28 mouse cellular contexts compared by ENCODE assay signal in the genomic region with DNA sequence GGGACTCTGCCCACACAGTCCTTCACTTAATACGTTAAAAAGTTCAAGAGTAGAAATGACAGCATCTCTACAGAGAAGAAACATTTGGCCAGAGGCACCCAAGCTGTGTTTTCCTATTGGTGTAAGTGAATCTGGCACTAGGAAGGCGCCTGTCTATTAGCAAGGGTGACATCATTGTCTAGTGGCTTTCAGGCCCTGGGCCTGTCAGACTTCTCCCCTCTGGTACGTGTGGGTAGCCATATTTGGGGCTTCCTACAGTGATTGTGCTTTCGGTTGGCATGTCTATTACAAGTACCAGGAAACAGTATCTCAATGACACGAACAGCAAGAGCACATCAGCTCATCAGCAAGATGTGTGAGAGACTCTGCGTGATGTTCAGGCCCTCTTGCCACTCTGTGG. TPM values are rescaled to one million over a fixed set of nuclear protein-coding genes. Genes with fewer than 3 reads are reported as not detected.
A peak's percentile ranks its signal among the peaks of the same experiment; 100 is the strongest.
DNase-seq lines count a peak whose midpoint lies in the region; ATAC-seq and TF ChIP-seq lines count a peak whose summit lies in the region.
"Had no signal": no experiment of that assay in that cellular context is flagged by ENCODE, and none has a peak within 500 bp of the region (broad histone marks: within the 10 kb centered on the region; RNA-seq: fewer than 3 reads in every experiment).

No protein-coding gene starts in this region.

- H3K27ac ChIP-seq in heart, embryonic 10.5 days: peak overlapping the region; percentile 5; the same call in 1 of the 2 replicates
- H3K27ac ChIP-seq in heart, embryonic 12.5 days (ENCODE audit: poor library complexity, severe bottlenecking): peak overlapping the region; percentile 58
- peak overlapping the region; percentile 28 to 46; a peak in 3 of 4 replicates for H3K27ac ChIP-seq in heart, embryonic 14.5 days (replicated peaks in 1 of 2; ENCODE audit: control insufficient read depth in 1 of 2, insufficient read depth in 1 of 2, low read depth in 2 of 2, low read length in 2 of 2)
- no peak overlapping the region for H3K27ac ChIP-seq in heart, adult 2 months
- no peak overlapping the region for H3K27ac ChIP-seq in heart, postnatal 0 days (ENCODE audit: low read depth)
- H3K27ac ChIP-seq: embryonic facial prominence, embryonic 13.5 days; embryonic facial prominence, embryonic 15.5 days; forebrain, embryonic 10.5 days; forebrain, embryonic 12.5 days had no signal

- no peak for TF ChIP-seq POLR2A in heart, adult 2 months (IDR thresholded peaks at IDR 0.05; ENCODE audit: insufficient read depth, low read depth, low read length)

- no peak for TF ChIP-seq CTCF in heart, adult 2 months (IDR thresholded peaks at IDR 0.05)
- no peak for TF ChIP-seq CTCF in heart, postnatal 0 days (IDR thresholded peaks at IDR 0.05; ENCODE audit: low read depth)

- no peaks in the 10 kb centered on the region for H3K79me2 ChIP-seq in heart, adult 2 months (replicated peaks; ENCODE audit: control insufficient read depth, insufficient read depth, low read length)

- H3K4me3 ChIP-seq in heart, embryonic 10.5 days: no peak overlapping the region
- no peak overlapping the region for H3K4me3 ChIP-seq in heart, embryonic 12.5 days
- no peak overlapping the region for H3K4me3 ChIP-seq in heart, embryonic 14.5 days (ENCODE audit: control insufficient read depth in 1 of 2, insufficient read depth in 1 of 2, low read depth in 1 of 2, low read length in 2 of 2)
- no peak overlapping the region for H3K4me3 ChIP-seq in heart, adult 2 months
- H3K4me3 ChIP-seq in heart, postnatal 0 days (ENCODE audit: low read depth, low read length): no peak overlapping the region
- H3K4me3 ChIP-seq: embryonic facial prominence, embryonic 13.5 days; embryonic facial prominence, embryonic 15.5 days; erythroblast, embryonic 14.5 days; forebrain, embryonic 10.5 days; forebrain, embryonic 12.5 days had no signal

- H3K9me3 ChIP-seq in heart, embryonic 10.5 days: no peaks in the 10 kb centered on the region
- no peaks in the 10 kb centered on the region for H3K9me3 ChIP-seq in heart, embryonic 12.5 days (replicated peaks)
- no peaks in the 10 kb centered on the region for H3K9me3 ChIP-seq in heart, embryonic 14.5 days (ENCODE audit: control insufficient read depth, low read length)
- no peaks in the 10 kb centered on the region for H3K9me3 ChIP-seq in heart, postnatal 0 days (replicated peaks; ENCODE audit: control insufficient read depth, low read length)
- H3K9me3 ChIP-seq: embryonic facial prominence, embryonic 13.5 days; embryonic facial prominence, embryonic 15.5 days; forebrain, embryonic 10.5 days; forebrain, embryonic 12.5 days had no signal

- H3K36me3 ChIP-seq in heart, embryonic 10.5 days: no peaks in the 10 kb centered on the region
- no peaks in the 10 kb centered on the region for H3K36me3 ChIP-seq in heart, embryonic 12.5 days
- H3K36me3 ChIP-seq in heart, embryonic 14.5 days (ENCODE audit: control insufficient read depth, insufficient read depth, low read length): no peaks in the 10 kb centered on the region
- H3K36me3 ChIP-seq in heart, adult 2 months (ENCODE audit: control insufficient read depth, insufficient read depth, low read length): no peaks in the 10 kb centered on the region
- H3K36me3 ChIP-seq in heart, postnatal 0 days (replicated peaks; ENCODE audit: control insufficient read depth, insufficient read depth, low read length): no peaks in the 10 kb centered on the region
- H3K36me3 ChIP-seq: embryonic facial prominence, embryonic 13.5 days; embryonic facial prominence, embryonic 15.5 days; forebrain, embryonic 10.5 days; forebrain, embryonic 12.5 days had no signal

- peaks cover 36% of the 10 kb centered on the region for H3K27me3 ChIP-seq in heart, embryonic 10.5 days (ENCODE audit: insufficient read depth, poor library complexity, severe bottlenecking)
- H3K27me3 ChIP-seq in heart, embryonic 12.5 days (replicated peaks): peaks cover 13% of the 10 kb centered on the region; the same call in 1 of the 2 replicates
- no peaks in the 10 kb centered on the region for H3K27me3 ChIP-seq in heart, embryonic 14.5 days (ENCODE audit: control insufficient read depth, insufficient read depth, low read length)
- H3K27me3 ChIP-seq in heart, adult 2 months (ENCODE audit: control insufficient read depth, insufficient read depth, low read length): no peaks in the 10 kb centered on the region
- H3K27me3 ChIP-seq in heart, postnatal 0 days (ENCODE audit: control insufficient read depth, insufficient read depth, low read length): no peaks in the 10 kb centered on the region
- H3K27me3 ChIP-seq: embryonic facial prominence, embryonic 15.5 days; forebrain, embryonic 12.5 days had no signal

- H3K4me2 ChIP-seq in heart, embryonic 12.5 days: no peak overlapping the region
- H3K4me2 ChIP-seq in heart, embryonic 14.5 days (ENCODE audit: low read length): no peak overlapping the region
- no peak overlapping the region for H3K4me2 ChIP-seq in heart, postnatal 0 days (ENCODE audit: low read depth, low read length)
- H3K4me2 ChIP-seq: embryonic facial prominence, embryonic 13.5 days; embryonic facial prominence, embryonic 15.5 days; forebrain, embryonic 12.5 days had no signal

- 54% methylated on average over 6 of the region's 6 CpGs for WGBS in heart, embryonic 10.5 days
- WGBS in heart, embryonic 12.5 days: 34% methylated on average over 6 of the region's 6 CpGs
- WGBS in heart, embryonic 14.5 days: 30% methylated on average over 6 of the region's 6 CpGs
- WGBS in heart, adult 2 months: 47% methylated on average over 6 of the region's 6 CpGs
- WGBS in heart, postnatal 0 days: 31% methylated on average over 6 of the region's 6 CpGs

- TF ChIP-seq EP300 in heart, adult 2 months (IDR thresholded peaks at IDR 0.05; ENCODE audit: insufficient read depth, low read depth, low read length): no peak
- TF ChIP-seq EP300 in heart, postnatal 0 days (IDR thresholded peaks at IDR 0.05; ENCODE audit: low read depth): no peak

- H3K9ac ChIP-seq in heart, embryonic 12.5 days: no peak overlapping the region
- no peak overlapping the region for H3K9ac ChIP-seq in heart, embryonic 14.5 days (ENCODE audit: low read length)
- H3K9ac ChIP-seq in heart, adult 2 months (ENCODE audit: low read depth, low read length): no peak overlapping the region
- H3K9ac ChIP-seq in heart, postnatal 0 days (replicated peaks; ENCODE audit: low read depth, low read length): no peak overlapping the region
- H3K9ac ChIP-seq: embryonic facial prominence, embryonic 13.5 days; embryonic facial prominence, embryonic 15.5 days; forebrain, embryonic 12.5 days had no signal

- ATAC-seq in heart, embryonic 12.5 days (ENCODE audit: insufficient number of reproducible peaks, low FRiP score): peak; percentile 27; the same call in 1 of the 2 replicates
- 0 out of 2 replicates have a peak, but pooled peaks have one; percentile 10 for ATAC-seq in heart, embryonic 14.5 days (ENCODE audit: insufficient number of reproducible peaks, insufficient read depth, low FRiP score, low read depth)
- ATAC-seq in heart, postnatal 0 days (ENCODE audit: insufficient read depth, low read depth): peak; percentile 57
- ATAC-seq: forebrain, embryonic 14.5 days had no signal

- H3K4me1 ChIP-seq in heart, embryonic 10.5 days: peaks cover 23% of the 10 kb centered on the region
- H3K4me1 ChIP-seq in heart, embryonic 12.5 days (replicated peaks): peaks cover 25% of the 10 kb centered on the region
- H3K4me1 ChIP-seq in heart, embryonic 14.5 days (ENCODE audit: control insufficient read depth in 2 of 2, insufficient read depth in 2 of 2, low read length in 2 of 2): peaks cover 13 to 21% of the 10 kb centered on the region in 2 experiments
- no peaks in the 10 kb centered on the region for H3K4me1 ChIP-seq in heart, adult 2 months (ENCODE audit: control insufficient read depth, insufficient read depth, low read length)
- H3K4me1 ChIP-seq in heart, postnatal 0 days (ENCODE audit: control insufficient read depth, insufficient read depth): no peaks in the 10 kb centered on the region
- H3K4me1 ChIP-seq: embryonic facial prominence, embryonic 15.5 days had no signal

- DNase-seq in heart, embryonic 10.5 days (ENCODE audit: low spot score): peak; percentile 77
- DNase-seq in heart, adult 9 months (ENCODE audit: low spot score in 2 of 2): no peak
- DNase-seq in heart, adult 8-10 months (ENCODE audit: low spot score): no peak
- DNase-seq in heart, adult 2 months: no peak
- DNase-seq in heart, postnatal 0 days (ENCODE audit: low spot score): no peak
- no peak for DNase-seq in heart, adult 18-20 months
- DNase-seq: adrenal gland, adult 2 months; adrenal gland, postnatal 10 days; adrenal gland, postnatal 25 days; cerebellum, adult 11 months; cerebellum, adult 18-20 months; cerebellum, adult 8-10 months; cerebellum, adult 9-11 months; cerebellum, postnatal 14 days; cerebellum, postnatal 36 days; embryo, embryonic 11 days had no signal

- intact Hi-C loops in heart, adult 2 months (cut with DNase I): no loop called here

RNA-seq across cellular contexts. Expression of gene 1700113H08Rik, which starts 18.5 kb away (rescaled TPM):
- not detected in 2 replicates for polyA plus RNA-seq in heart, embryonic 10.5 days (2016; fragmentation: Nextera tagmentation; extraction: Ambion mirVana)
- not detected in 2 replicates for polyA plus RNA-seq in heart, embryonic 12.5 days (2016; fragmentation: Nextera tagmentation; extraction: Ambion mirVana)
- total RNA-seq in heart, adult 8-10 months (2022): under 1 TPM in 3 of 4 experiments, not detected in 1; 0.19 to 0.34 (median 0.29) TPM
- polyA plus RNA-seq in heart, embryonic 14.5 days (2014; fragmentation: Nextera tagmentation; extraction: Ambion mirVana): not detected in 2 replicates
- not detected for total RNA-seq in heart, adult 2 months (2021)
- 0.12 and 0.32 TPM in 2 replicates for polyA plus RNA-seq in heart, adult 2 months (2012; rRNA removed)
- not detected in 2 replicates for total RNA-seq in heart, postnatal 0 days (2014; rRNA removed; ENCODE audit: low replicate concordance)
- 0.26 and 0.49 TPM in 2 replicates for polyA plus RNA-seq in heart, postnatal 0 days (2015; fragmentation: Nextera tagmentation; extraction: Ambion mirVana)
- total RNA-seq in heart, adult 18-20 months (2021): under 1 TPM in 1 of 2 experiments, not detected in 1; 0.55 TPM
- total RNA-seq: adrenal gland, adult 2 months; adrenal gland, postnatal 25 days; common myeloid progenitor, adult 5-6 weeks; ES-E14; MEL had no signal
- polyA plus RNA-seq: adrenal gland, adult 2 months; C2C12; embryonic facial prominence, embryonic 13.5 days; embryonic facial prominence, embryonic 15.5 days; erythroblast, embryonic 14.5 days; forebrain, embryonic 10.5 days; forebrain, embryonic 14.5 days had no signal

RNA-seq across cellular contexts. Expression of gene Stab2, which starts 31.5 kb away (rescaled TPM):
- polyA plus RNA-seq in heart, embryonic 10.5 days (2016; fragmentation: Nextera tagmentation; extraction: Ambion mirVana): 0.71 and 4.0 TPM in 2 replicates
- polyA plus RNA-seq in heart, embryonic 12.5 days (2016; fragmentation: Nextera tagmentation; extraction: Ambion mirVana): 0.42 and 0.84 TPM in 2 replicates
- under 1 TPM; 0.23 to 0.59 (median 0.35) TPM for total RNA-seq in heart, adult 8-10 months (2022)
- 0.59 and 0.89 TPM in 2 replicates for polyA plus RNA-seq in heart, embryonic 14.5 days (2014; fragmentation: Nextera tagmentation; extraction: Ambion mirVana)
- under 1 TPM; 0.23 to 0.29 TPM for total RNA-seq in heart, adult 2 months (2021)
- polyA plus RNA-seq in heart, adult 2 months (2012; rRNA removed): 0.29 and 0.53 TPM in 2 replicates
- total RNA-seq in heart, postnatal 0 days (2014; rRNA removed; ENCODE audit: low replicate concordance): 1.9 and 3.9 TPM in 2 replicates
- polyA plus RNA-seq in heart, postnatal 0 days (2015; fragmentation: Nextera tagmentation; extraction: Ambion mirVana): 0.21 and 0.22 TPM in 2 replicates
- total RNA-seq in heart, adult 18-20 months (2021): 1 to 10 TPM in 1 of 2 experiments, under 1 TPM in 1; 0.25 to 1.9 TPM
- total RNA-seq: common myeloid progenitor, adult 5-6 weeks had no signal
- polyA plus RNA-seq: forebrain, embryonic 12.5 days had no signal

Comparison
In these comparisons a context has a peak if more than half of its experiments do, and no peak if none do; other contexts are left out.
1. H3K27ac ChIP-seq: peak in heart, embryonic 10.5 days (single experiment), heart, embryonic 12.5 days (single experiment) and heart, embryonic 14.5 days (2 of 2); none in heart, adult 2 months (single experiment) and heart, postnatal 0 days (single experiment).
2. Peak in every context shown above with its lines, with median percentiles within 50 percentile points of each other: ATAC-seq.